Mouse (Mus musculus) liver, adult 2 months (tissue): ENCODE measurements around the gene Fbxo9.

Source experiments
- CTCF ChIP-seq: fragments of 200-500 bp; IDR thresholded peaks from 2 replicates; pipeline ENCODE4 v1.5.1; 2011; ENCODE audit warnings: low read depth, low read length, control low read depth
- POLR2A ChIP-seq: fragments of 200-500 bp; IDR thresholded peaks from 2 replicates; pipeline ENCODE4 v1.6.1; 2011; ENCODE audit warnings: low read length, control low read depth; ENCODE audit not compliant: insufficient read depth; ENCODE audit errors: extremely low read depth

DNA sequence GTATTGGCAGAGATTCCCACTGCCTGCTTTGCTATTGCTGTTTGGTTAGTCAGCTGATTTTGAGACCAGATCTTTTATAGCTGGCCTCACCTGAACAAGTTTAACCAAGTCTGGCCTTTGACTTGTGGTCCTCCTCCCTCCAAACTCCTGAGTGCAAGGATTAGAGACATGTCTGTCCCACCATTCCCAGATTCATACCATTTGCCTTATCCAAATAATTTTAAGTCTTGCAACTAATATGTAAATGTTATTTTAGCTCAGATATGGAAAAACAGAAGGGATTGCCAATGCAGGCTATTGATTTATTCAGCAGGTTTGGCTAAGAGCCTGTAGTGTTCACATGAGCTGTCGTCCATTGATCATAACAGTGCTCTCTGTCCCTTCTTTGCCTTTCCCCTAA lies 48.4 kb upstream of the Fbxo9 start:
- TF ChIP-seq CTCF (no peak), POLR2A (no peak)
